ENCODE assay signal across 8 mouse cellular contexts in the genomic region with DNA sequence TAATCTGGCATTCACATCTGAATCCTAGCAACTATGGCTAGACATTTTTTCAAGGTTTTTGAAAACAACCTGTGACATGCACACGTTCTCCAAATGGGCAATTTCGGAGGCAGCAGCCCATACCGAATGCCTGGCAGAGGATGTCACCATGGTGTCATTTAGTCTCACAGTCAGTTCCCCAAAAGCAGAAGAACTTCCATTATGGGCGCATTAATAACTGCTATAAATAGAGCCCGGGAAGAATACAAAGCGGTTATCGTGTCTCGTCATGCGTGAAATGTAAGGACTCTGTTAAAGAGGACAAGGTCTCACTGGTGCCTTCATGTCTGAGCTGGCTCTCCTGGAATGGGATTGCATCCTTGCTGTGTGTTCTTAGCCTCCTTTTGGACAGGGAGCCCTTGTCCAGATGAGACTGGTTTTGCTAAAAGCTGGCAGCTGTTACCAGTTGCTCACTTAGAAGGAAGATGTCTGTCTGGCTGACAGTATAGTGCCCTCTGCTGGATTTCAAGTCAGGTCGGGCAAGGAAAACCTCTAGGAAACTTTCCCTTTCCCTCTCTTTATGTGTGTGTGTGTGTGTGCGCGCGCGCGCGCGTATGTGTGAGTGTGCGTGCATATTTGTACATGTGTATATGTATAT. TPM values are rescaled to one million over a fixed set of nuclear protein-coding genes. Genes with fewer than 3 reads are reported as not detected.
DNase-seq lines count a peak whose midpoint lies in the region; ATAC-seq lines count a peak whose summit lies in the region.

No protein-coding gene starts in this region.

- no peaks in the 10 kb centered on the region for H3K27me3 ChIP-seq in heart, embryonic 11.5 days (ENCODE audit: control insufficient read depth, insufficient read depth, low read length)

- H3K36me3 ChIP-seq in heart, embryonic 11.5 days (ENCODE audit: control insufficient read depth, insufficient read depth, low read length): no peaks in the 10 kb centered on the region

- H3K4me2 ChIP-seq in heart, embryonic 11.5 days: no peak overlapping the region

- H3K9ac ChIP-seq in heart, embryonic 11.5 days (ENCODE audit: low read depth, low read length): no peak overlapping the region

- ATAC-seq in heart, embryonic 11.5 days (replicated peaks; ENCODE audit: insufficient number of reproducible peaks, low FRiP score, low TSS enrichment): no peak

- H3K27ac ChIP-seq in heart, embryonic 11.5 days (ENCODE audit: low read depth, low read length): no peak overlapping the region

- WGBS in heart, embryonic 11.5 days (ENCODE audit: insufficient replicate concordance): 83% methylated on average over 18 of the region's 18 CpGs

- no peaks in the 10 kb centered on the region for H3K9me3 ChIP-seq in heart, embryonic 11.5 days (replicated peaks; ENCODE audit: control insufficient read depth, low read length)

- no peak overlapping the region for H3K4me3 ChIP-seq in heart, embryonic 11.5 days (ENCODE audit: low read depth, low read length)

- no peaks in the 10 kb centered on the region for H3K4me1 ChIP-seq in heart, embryonic 11.5 days (ENCODE audit: control insufficient read depth, insufficient read depth, low read length)

- peak; percentile 18 for DNase-seq in heart, postnatal 4 days
- peak; percentile 48 for DNase-seq in right cerebral cortex, adult 18-20 months
- DNase-seq in right cerebral cortex, postnatal 4 days: no peak
- peak; percentile 41 for DNase-seq in cerebellum, adult 9-10 months
- peak; percentile 62 for DNase-seq in retina, embryonic 14.5 days (ENCODE audit: low spot score)
- no peak for DNase-seq in urinary bladder, postnatal 25 days (ENCODE audit: low spot score)
- no peak for DNase-seq in kidney, adult 8-10 months

RNA-seq across cellular contexts. Expression of gene Syk, which starts 17.8 kb away (rescaled TPM):
- total RNA-seq in heart, postnatal 4 days (2021): 10 to 100 TPM; 24.1 to 26.5 TPM
- polyA plus RNA-seq in heart, embryonic 11.5 days (2014; fragmentation: Nextera tagmentation; extraction: Ambion mirVana): 6.4 and 8.3 TPM in 2 replicates

RNA-seq across cellular contexts. Expression of gene Diras2, which starts 34.1 kb away (rescaled TPM):
- total RNA-seq in heart, postnatal 4 days (2021): 1 to 10 TPM; 2.6 to 2.7 TPM
- polyA plus RNA-seq in heart, embryonic 11.5 days (2014; fragmentation: Nextera tagmentation; extraction: Ambion mirVana): 0.77 and 0.99 TPM in 2 replicates

Comparison
In these comparisons a context has a peak if more than half of its experiments do, and no peak if none do; other contexts are left out.
1. DNase-seq: peak in heart, postnatal 4 days (single experiment), right cerebral cortex, adult 18-20 months (single experiment), cerebellum, adult 9-10 months (single experiment) and retina, embryonic 14.5 days (single experiment); none in right cerebral cortex, postnatal 4 days (single experiment), urinary bladder, postnatal 25 days (single experiment) and kidney, adult 8-10 months (0 of 2).